Mouse (Mus musculus) heart, embryonic 11.5 days (tissue): ENCODE measurements at regions not wholly inside any gene's neighbourhood (a gene's known extent, or its start where the extent isn't known, plus 50 kb on each side); places are given as distances from the start of the nearest gene placed in this dataset.

Experiments used
- ATAC-seq: fragments of 200-750 bp; cut with Nextera tagmentation; replicated peaks from 2 replicates; pipeline ENCODE4 v1.8.0; 2017; ENCODE audit warnings: moderate library complexity; ENCODE audit not compliant: insufficient number of reproducible peaks, low FRiP score, low TSS enrichment
- H3K27ac ChIP-seq: fragments of 300-500 bp; sonication (generic); 2 replicates; pipeline ENCODE4 v1.5.1; 2014; ENCODE audit warnings: mild to moderate bottlenecking, low read depth, low read length
- H3K27me3 ChIP-seq: fragments of 300-500 bp; sonication (generic); 2 replicates; pipeline ENCODE4 v1.6.1; 2014; ENCODE audit warnings: mild to moderate bottlenecking, low read length, mixed read lengths; ENCODE audit not compliant: control insufficient read depth, insufficient read depth
- H3K36me3 ChIP-seq: fragments of 300-500 bp; sonication (generic); 2 replicates; pipeline ENCODE4 v1.6.1; 2014; ENCODE audit warnings: mild to moderate bottlenecking, low read length, moderate library complexity, mixed read lengths; ENCODE audit not compliant: control insufficient read depth, insufficient read depth
- H3K4me1 ChIP-seq: fragments of 300-500 bp; sonication (generic); 2 replicates; pipeline ENCODE4 v1.6.1; 2014; ENCODE audit warnings: low read length; ENCODE audit not compliant: control insufficient read depth, insufficient read depth
- H3K4me2 ChIP-seq: fragments of 300-500 bp; sonication (generic); 2 replicates; pipeline ENCODE4 v1.6.1; 2014; ENCODE audit warnings: mild to moderate bottlenecking, moderate library complexity
- H3K4me3 ChIP-seq: fragments of 300-500 bp; sonication (generic); 2 replicates; pipeline ENCODE4 v1.5.1; 2014; ENCODE audit warnings: low read depth, low read length
- H3K9ac ChIP-seq: fragments of 300-500 bp; sonication (generic); 2 replicates; pipeline ENCODE4 v1.6.1; 2014; ENCODE audit warnings: mild to moderate bottlenecking, low read depth, low read length, moderate library complexity
- H3K9me3 ChIP-seq: fragments of 300-500 bp; sonication (generic); replicated peaks from 2 replicates; pipeline ENCODE4 v1.6.1; 2016; ENCODE audit warnings: low read length; ENCODE audit not compliant: control insufficient read depth
- WGBS: fragments of 180-500 bp; shearing (Covaris S2); extraction: QIAGEN DNeasy Blood & Tissue Kit; methylation state at CpG from one replicate; pipeline ENCODE4 v1.1.7; 2014; ENCODE audit not compliant: insufficient replicate concordance; 5-methylcytosine and 5-hydroxymethylcytosine counted together

GRCm38 (mm10) chr4:32074399-32075296 is 110.8 kb downstream of the Map3k7 start:
- no peaks in the 10 kb centered on the region for H3K36me3 ChIP-seq
- peak overlapping the region; percentile 30; the same call in 1 of the 2 replicates for H3K9ac ChIP-seq
- H3K4me3 ChIP-seq = peak overlapping the region; percentile 16; the same call in 1 of the 2 replicates
- peaks cover 3% of the 10 kb centered on the region; the same call in 1 of the 2 replicates for H3K27me3 ChIP-seq
- H3K4me2 ChIP-seq = peak overlapping the region; percentile 57
- ATAC-seq = no peak
- 22% methylated on average over 22 of the region's 22 CpGs for WGBS
- no peaks in the 10 kb centered on the region for H3K9me3 ChIP-seq
- no peak overlapping the region for H3K27ac ChIP-seq
- H3K4me1 ChIP-seq = 0 out of 2 replicates have a peak, but pooled peaks cover 3% of the 10 kb centered on the region

GRCm38 (mm10) chr4:32076391-32076925 is 112.6 kb downstream of the Map3k7 start:
- ATAC-seq = no peak
- Histone ChIP-seq H3K36me3 (no peaks in the 10 kb centered on the region), H3K27ac (no peak overlapping the region), H3K4me1 (0 out of 2 replicates have a peak, but pooled peaks cover 3% of the 10 kb centered on the region), H3K27me3 (peaks cover 3% of the 10 kb centered on the region; the same call in 1 of the 2 replicates), H3K4me2 (no peak overlapping the region), H3K9ac (no peak overlapping the region), H3K9me3 (no peaks in the 10 kb centered on the region), H3K4me3 (no peak overlapping the region)
- 76% methylated on average over 12 of the region's 12 CpGs for WGBS

GRCm38 (mm10) chr4:32083456-32083855 is 119.6 kb downstream of the Map3k7 start:
- WGBS = 73% methylated on average over 8 of the region's 8 CpGs
- Histone ChIP-seq H3K4me2 (no peak overlapping the region), H3K9me3 (no peaks in the 10 kb centered on the region), H3K4me1 (no peaks in the 10 kb centered on the region), H3K27me3 (no peaks in the 10 kb centered on the region), H3K9ac (no peak overlapping the region), H3K36me3 (no peaks in the 10 kb centered on the region), H3K27ac (no peak overlapping the region), H3K4me3 (no peak overlapping the region)
- ATAC-seq = no peak

GRCm38 (mm10) chr4:32084250-32084869 is 120.5 kb downstream of the Map3k7 start:
- no peak overlapping the region for H3K9ac ChIP-seq
- H3K36me3 ChIP-seq = no peaks in the 10 kb centered on the region
- no peak overlapping the region for H3K4me2 ChIP-seq
- H3K27ac ChIP-seq = no peak overlapping the region
- WGBS = 83% methylated on average over 10 of the region's 10 CpGs
- ATAC-seq = no peak
- H3K27me3 ChIP-seq = no peaks in the 10 kb centered on the region
- H3K4me3 ChIP-seq = no peak overlapping the region
- H3K9me3 ChIP-seq = no peaks in the 10 kb centered on the region
- no peaks in the 10 kb centered on the region for H3K4me1 ChIP-seq

DNA sequence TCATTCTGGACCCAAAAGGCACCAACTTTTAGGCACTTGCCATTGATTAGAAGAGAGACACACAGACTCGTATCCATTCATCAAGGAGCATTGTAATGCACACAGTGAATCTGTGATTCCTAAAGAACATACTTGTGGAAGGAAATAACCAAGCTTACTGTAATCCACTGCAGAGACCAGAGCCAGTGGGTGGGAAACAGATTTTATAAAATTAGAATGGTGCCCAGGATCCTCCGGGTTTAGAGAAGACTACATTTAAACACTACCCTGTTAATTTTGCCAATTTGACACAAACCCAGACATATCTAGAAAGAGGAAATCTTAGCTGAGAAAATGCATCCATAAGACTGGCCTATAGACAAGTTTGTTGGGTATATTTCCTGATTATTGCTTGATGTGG is 121.1 kb downstream of the Map3k7 start:
- no peaks in the 10 kb centered on the region for H3K36me3 ChIP-seq
- H3K9me3 ChIP-seq = no peaks in the 10 kb centered on the region
- no peak for ATAC-seq
- H3K4me2 ChIP-seq = no peak overlapping the region
- no peak overlapping the region for H3K4me3 ChIP-seq
- no peaks in the 10 kb centered on the region for H3K27me3 ChIP-seq
- WGBS = 90% methylated on average over 2 of the region's 2 CpGs
- no peak overlapping the region for H3K27ac ChIP-seq
- H3K9ac ChIP-seq = no peak overlapping the region
- no peaks in the 10 kb centered on the region for H3K4me1 ChIP-seq

DNA sequence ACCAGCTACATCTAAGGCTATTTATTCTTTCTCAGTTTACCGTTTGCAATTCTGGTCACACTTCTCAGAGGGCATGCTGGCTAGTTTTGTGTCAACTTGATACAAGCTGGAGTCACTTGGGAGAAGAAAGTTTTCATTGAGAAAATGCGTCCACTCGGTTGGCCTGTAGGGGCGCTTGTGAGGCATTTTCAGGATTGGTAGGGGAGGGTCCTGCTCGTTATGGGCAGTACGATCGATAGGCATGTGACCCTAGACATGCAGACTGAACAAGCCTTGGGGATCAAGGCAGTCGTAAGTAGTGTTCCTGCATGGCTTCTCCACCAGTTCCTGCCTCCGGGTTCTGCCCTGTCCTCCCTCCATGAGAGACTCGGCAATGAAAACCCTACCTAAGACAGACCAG is 127.2 kb downstream of the Map3k7 start:
- no peaks in the 10 kb centered on the region for H3K36me3 ChIP-seq
- no peak for ATAC-seq
- H3K27me3 ChIP-seq = no peaks in the 10 kb centered on the region
- no peak overlapping the region for H3K9ac ChIP-seq
- no peak overlapping the region for H3K4me3 ChIP-seq
- H3K9me3 ChIP-seq = no peaks in the 10 kb centered on the region
- H3K27ac ChIP-seq = no peak overlapping the region
- 84% methylated on average over 10 of the region's 10 CpGs for WGBS
- H3K4me2 ChIP-seq = no peak overlapping the region
- no peaks in the 10 kb centered on the region for H3K4me1 ChIP-seq

GRCm38 (mm10) chr4:32092320-32093041 is 128.6 kb downstream of the Map3k7 start:
- Histone ChIP-seq H3K27me3 (no peaks in the 10 kb centered on the region), H3K4me3 (no peak overlapping the region), H3K4me2 (no peak overlapping the region), H3K9ac (no peak overlapping the region), H3K9me3 (no peaks in the 10 kb centered on the region), H3K36me3 (no peaks in the 10 kb centered on the region), H3K27ac (no peak overlapping the region), H3K4me1 (no peaks in the 10 kb centered on the region)
- no peak; the same call in 1 of the 2 replicates for ATAC-seq
- WGBS = 94% methylated on average over 17 of the region's 17 CpGs

DNA sequence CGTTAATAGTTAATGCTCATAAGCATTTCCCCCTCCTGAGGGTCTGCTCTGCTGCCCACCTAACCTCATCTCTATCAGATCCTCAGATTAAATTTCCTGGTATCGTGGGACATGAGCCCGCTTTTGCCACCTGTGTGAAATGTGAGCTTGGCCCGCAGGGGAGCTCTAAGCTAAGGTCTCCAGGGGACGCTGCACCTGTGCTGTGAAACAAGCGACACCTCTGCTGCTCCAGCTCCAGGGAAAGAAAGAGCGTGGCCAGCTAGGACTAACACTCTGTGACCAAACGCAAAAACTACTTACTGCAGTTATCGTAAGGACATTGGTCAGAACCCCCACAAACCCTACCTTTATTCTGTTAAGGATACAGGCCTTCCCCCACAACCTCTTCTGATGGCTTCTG is 134.3 kb downstream of the Map3k7 start:
- ATAC-seq = no peak
- Histone ChIP-seq H3K27ac (no peak overlapping the region), H3K36me3 (no peaks in the 10 kb centered on the region), H3K9ac (no peak overlapping the region), H3K27me3 (no peaks in the 10 kb centered on the region), H3K4me3 (no peak overlapping the region), H3K4me1 (peaks cover 9% of the 10 kb centered on the region), H3K9me3 (no peaks in the 10 kb centered on the region), H3K4me2 (no peak overlapping the region)
- WGBS = 58% methylated on average over 9 of the region's 9 CpGs
